Mouse (Mus musculus) kidney, embryonic 15.5 days (tissue): Measurements from ENCODE around the gene Actc1. TPM values are rescaled to one million over a fixed set of nuclear protein-coding genes. Genes with fewer than 3 reads are reported as not detected.

Experiments used
- ATAC-seq: fragments of 200-750 bp; cut with Nextera tagmentation; replicated peaks from 2 replicates; pipeline ENCODE4 v1.8.0; 2017; ENCODE audit warnings: moderate TSS enrichment; ENCODE audit not compliant: low FRiP score
- H3K27ac ChIP-seq: fragments of 300-500 bp; sonication (generic); 2 replicates; pipeline ENCODE4 v1.5.1; 2015; ENCODE audit warnings: mild to moderate bottlenecking, inconsistent platforms
- H3K27me3 ChIP-seq: fragments of 300-500 bp; sonication (generic); 2 replicates; pipeline ENCODE4 v1.6.1; 2015; ENCODE audit warnings: inconsistent platforms
- H3K36me3 ChIP-seq: fragments of 300-500 bp; sonication (generic); 2 replicates; pipeline ENCODE4 v1.6.1; 2015; ENCODE audit warnings: inconsistent platforms
- H3K4me1 ChIP-seq: fragments of 300-500 bp; sonication (generic); 2 replicates; pipeline ENCODE4 v1.6.1; 2015; ENCODE audit warnings: inconsistent platforms
- H3K4me2 ChIP-seq: fragments of 300-500 bp; sonication (generic); 2 replicates; pipeline ENCODE4 v1.6.1; 2015; ENCODE audit warnings: moderate library complexity, mild to moderate bottlenecking, inconsistent platforms
- H3K4me3 ChIP-seq: fragments of 300-500 bp; sonication (generic); replicated peaks from 2 replicates; pipeline ENCODE4 v1.5.1; 2015; ENCODE audit warnings: mild to moderate bottlenecking, inconsistent platforms
- H3K9ac ChIP-seq: fragments of 300-500 bp; sonication (generic); 2 replicates; pipeline ENCODE4 v1.6.1; 2015; ENCODE audit warnings: mild to moderate bottlenecking, inconsistent platforms
- H3K9me3 ChIP-seq: fragments of 300-500 bp; sonication (generic); replicated peaks from 2 replicates; pipeline ENCODE4 v1.6.1; 2016; ENCODE audit warnings: inconsistent platforms
- WGBS: fragments of 180-500 bp; shearing (Covaris S2); methylation state at CpG from one replicate; pipeline ENCODE4 v1.1.7; 2015; ENCODE audit warnings: mixed read lengths; 5-methylcytosine and 5-hydroxymethylcytosine counted together
- polyA plus RNA-seq: library from polyadenylated mRNA; unstranded; fragments of >200 nt; fragmentation: Nextera tagmentation; extraction: Ambion mirVana; gene quantifications from 2 replicates; pipeline ENCODE4 v1.2.1, GENCODE M21; 2015

Actc1 gene
- polyA plus RNA-seq, 1 experiment from 2014 or later = 101 TPM

DNA sequence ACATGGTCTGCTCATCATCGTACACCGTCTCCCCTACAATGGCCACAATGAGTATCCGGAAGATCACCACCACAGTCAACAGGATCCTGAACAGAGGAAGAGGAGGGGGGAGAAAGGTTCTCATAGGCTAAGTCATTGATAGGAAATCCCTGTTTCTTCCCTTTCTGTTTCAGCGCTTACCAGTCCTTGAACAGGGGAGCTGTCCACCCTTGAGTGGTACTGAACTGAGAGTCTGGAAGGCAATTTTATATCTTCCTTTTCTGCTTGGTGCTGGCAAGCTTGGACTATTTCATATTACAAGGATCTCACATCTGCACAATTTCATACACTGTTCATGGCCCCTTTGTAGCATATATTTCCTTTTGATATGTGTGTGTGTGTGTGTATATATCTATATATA, 41.5 kb downstream of the Actc1 start:
- H3K4me1 ChIP-seq = peaks cover 13% of the 10 kb centered on the region
- no peaks in the 10 kb centered on the region for H3K9me3 ChIP-seq
- 52% methylated on average over 4 of the region's 4 CpGs for WGBS
- no peaks in the 10 kb centered on the region for H3K36me3 ChIP-seq
- H3K4me2 ChIP-seq = no peak overlapping the region
- no peak overlapping the region for H3K9ac ChIP-seq
- 0 out of 2 replicates have a peak, but pooled peaks have one; percentile 45 for ATAC-seq
- H3K27ac ChIP-seq = no peak overlapping the region
- H3K27me3 ChIP-seq = peaks cover 56% of the 10 kb centered on the region
- no peak overlapping the region for H3K4me3 ChIP-seq

- Histone ChIP-seq H3K4me1 (peaks cover 5% of the 10 kb centered on the region), H3K27me3 (peaks cover 29% of the 10 kb centered on the region), H3K9me3 (no peaks in the 10 kb centered on the region), H3K4me3 (no peak overlapping the region), H3K9ac (no peak overlapping the region), H3K36me3 (no peaks in the 10 kb centered on the region), H3K27ac (no peak overlapping the region), H3K4me2 (no peak overlapping the region)
- 83% methylated on average over 2 of the region's 2 CpGs for WGBS
- no peak for ATAC-seq
These were observed 45.0 kb downstream of the Actc1 start for GRCm38 (mm10) chr2:114008321-114008720.

DNA sequence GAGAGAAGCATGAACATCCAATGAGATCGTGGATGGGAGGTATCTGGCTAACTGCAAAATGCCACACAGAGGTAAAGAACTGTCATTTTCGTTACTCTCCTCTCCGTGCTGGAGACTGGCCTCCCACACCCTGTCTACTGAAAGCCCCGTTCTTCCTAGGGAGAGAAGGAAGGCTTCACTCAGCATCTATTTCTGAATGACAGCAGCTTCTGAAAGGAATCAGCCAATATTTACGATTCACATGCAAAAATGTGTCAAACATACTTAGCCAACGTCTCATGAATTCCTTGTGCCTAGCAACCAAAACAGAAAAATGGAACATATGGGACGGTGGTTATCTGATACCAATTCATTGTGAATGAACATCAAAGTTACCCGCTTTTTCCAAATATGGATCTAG, 55.9 kb downstream of the Actc1 start:
- Histone ChIP-seq H3K4me1 (no peaks in the 10 kb centered on the region), H3K9me3 (no peaks in the 10 kb centered on the region), H3K27ac (no peak overlapping the region), H3K4me3 (no peak overlapping the region), H3K9ac (no peak overlapping the region), H3K27me3 (peaks cover 4% of the 10 kb centered on the region; the same call in 1 of the 2 replicates), H3K4me2 (no peak overlapping the region), H3K36me3 (no peaks in the 10 kb centered on the region)
- no peak for ATAC-seq
- 77% methylated on average over 8 of the region's 8 CpGs for WGBS

Other genes starting within 250 kb of the Actc1 start
- gene Scg5, start 224.4 kb downstream of the Actc1 start, polyA plus RNA-seq = 5.2 and 8.6 TPM in 2 replicates
- 29.0 and 29.9 TPM in 2 replicates for gene Arhgap11a, start 204.9 kb downstream of the Actc1 start, polyA plus RNA-seq
- gene Gjd2, start 39.9 kb downstream of the Actc1 start, polyA plus RNA-seq = 0.38 and 0.41 TPM in 2 replicates
- gene Aqr, start 133.5 kb upstream of the Actc1 start, polyA plus RNA-seq = 43.8 and 46.4 TPM in 2 replicates
- gene Zfp770, start 147.9 kb upstream of the Actc1 start, polyA plus RNA-seq = 4.6 and 5.0 TPM in 2 replicates